Mouse (Mus musculus) lung, postnatal 14 days (tissue): Measurements from ENCODE around the gene Kif16b.

Experiments
- DNase-seq: peaks from one replicate; pipeline ENCODE4 v3.0.0; 2021

Gene Kif16b

DNA sequence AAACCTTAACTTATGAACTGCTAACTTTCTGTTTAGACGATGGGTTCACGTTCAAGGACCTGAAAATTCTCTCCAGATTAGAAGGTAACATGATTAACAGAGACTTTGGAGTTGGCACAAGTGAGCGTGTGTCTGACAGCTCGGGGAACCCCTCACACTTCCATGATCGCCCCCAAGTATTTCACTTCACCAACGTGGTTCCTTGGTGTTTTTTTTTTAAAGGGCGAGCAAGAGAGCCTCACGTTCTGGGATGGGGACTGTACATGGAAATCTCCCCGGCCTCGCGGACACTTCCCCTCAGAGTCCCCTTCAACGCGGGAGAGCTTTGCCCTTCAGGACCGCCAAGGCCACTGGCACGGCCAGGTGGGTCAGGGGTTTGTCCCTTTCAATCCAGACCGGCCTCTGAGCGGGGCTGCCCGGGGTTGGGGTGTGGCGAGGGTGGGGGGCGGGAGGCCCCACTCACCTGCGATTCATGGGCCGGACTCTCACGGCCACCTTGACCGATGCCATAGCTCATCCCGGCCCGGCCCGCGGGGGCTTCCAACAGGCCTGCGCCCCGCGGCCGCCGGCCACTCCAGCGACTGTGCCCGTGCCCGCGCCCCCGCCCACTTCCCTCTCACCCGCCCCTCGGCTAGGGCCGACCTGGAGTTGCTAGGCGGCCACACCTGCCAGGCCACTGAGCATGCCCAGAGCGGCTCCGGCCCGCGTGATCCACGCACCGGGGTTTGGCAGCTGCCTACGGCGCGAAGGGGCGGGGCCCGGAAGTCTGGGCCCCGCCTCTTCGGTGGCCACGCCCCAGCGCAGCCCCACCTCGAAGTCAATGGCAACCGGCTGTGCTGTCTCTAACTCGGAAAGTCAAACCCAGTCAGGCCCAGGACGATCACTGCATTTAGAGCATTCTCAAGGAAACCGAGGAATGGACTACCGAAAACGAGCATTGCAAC is at the start of gene Kif16b:
Kif16b (minus strand) TSS at position 670 of the 944 bp plus-strand sequence.
- peak; percentile 95 for DNase-seq

- DNase-seq, result no peak
Measured at GRCm38 (mm10) chr2:142940899-142941642, 39.7 kb upstream of the Kif16b start.

DNA sequence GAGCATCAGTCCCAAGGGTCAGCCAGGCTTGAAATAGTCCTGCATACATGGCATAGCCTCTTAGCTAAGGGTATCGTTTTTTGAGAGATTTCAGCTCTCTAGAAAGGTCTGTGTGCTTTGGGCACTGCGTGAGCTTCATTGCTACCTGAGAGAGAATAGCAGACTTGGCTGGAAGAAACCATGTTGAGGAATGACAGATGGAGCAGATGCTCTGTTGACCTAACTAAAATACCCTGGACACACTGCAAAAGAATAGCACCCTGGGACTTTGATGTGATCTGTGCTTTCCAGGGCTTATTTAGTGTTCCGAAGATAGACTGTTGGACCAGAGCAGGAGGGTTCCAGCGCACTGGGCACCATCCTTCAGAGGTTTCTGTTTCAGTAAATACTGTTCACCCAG is 29.1 kb upstream of the Kif16b start:
- DNase-seq, result no peak

DNA sequence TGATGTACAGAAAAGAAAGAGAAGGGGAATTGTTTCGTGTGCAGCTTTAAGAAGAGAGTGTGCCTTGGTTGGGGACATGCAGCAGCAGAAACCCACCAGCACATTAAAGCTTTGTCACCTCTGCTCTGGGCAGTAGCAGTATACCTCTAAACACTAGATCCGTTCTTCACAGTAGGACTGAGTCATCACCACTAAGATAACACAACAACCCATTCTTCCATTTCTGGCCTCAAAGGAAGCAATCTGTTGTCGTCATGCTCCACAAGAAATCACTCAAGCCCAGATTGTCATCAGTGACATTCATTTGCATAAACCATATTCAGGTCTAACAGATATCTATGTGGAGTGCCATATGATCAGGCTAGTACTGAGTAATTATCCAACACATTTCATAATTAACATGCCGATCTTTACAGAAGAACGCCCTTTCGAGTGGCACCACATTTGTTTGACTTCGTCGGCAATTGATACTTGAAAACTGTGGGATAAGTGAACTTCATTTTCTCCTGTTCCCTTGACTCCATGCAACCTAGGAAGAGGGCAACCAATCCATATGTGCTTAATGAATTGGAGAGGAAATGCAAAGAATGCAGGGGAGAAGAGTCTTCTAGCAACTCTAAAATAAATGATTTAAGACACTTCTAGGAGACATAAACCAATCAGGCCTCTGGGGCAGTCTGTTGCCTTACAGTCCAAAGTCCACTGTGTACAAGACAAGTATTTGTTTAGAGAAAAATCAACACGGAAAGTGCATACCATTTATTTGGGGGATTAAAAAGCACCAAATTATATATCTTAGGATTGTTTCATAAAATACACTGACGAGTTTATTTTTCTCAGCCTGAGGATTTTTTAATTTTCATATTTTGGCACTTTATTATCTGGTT is 28.1 kb upstream of the Kif16b start:
- no peak for DNase-seq

DNA sequence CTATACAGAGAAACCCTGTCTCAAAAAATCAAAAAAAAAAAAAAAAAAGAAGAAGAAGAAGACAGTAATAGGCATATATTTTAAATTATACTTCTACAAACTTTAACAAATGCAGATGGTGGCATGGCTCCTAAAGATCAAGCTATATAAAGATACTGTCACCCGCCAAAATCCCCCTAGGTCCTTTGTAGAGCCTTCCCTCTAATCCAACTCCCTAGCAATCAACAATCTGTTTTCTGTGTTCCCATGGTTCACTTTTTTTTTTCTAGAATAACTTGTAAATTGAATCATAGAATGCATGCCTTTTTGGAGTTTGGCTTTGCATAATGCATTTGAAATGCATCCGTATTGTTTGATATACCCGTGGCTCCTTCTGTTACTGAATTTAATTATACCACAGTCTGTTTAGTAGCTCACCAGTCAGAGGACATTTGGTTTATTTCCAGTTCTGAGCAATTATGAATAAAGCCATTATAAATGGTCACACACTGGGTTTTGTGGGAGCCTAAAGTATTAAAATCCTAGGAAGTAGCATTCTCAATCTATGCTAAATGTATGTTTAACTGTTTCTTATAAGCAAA is 9.6 kb upstream of the Kif16b start:
- DNase-seq, result no peak

DNA sequence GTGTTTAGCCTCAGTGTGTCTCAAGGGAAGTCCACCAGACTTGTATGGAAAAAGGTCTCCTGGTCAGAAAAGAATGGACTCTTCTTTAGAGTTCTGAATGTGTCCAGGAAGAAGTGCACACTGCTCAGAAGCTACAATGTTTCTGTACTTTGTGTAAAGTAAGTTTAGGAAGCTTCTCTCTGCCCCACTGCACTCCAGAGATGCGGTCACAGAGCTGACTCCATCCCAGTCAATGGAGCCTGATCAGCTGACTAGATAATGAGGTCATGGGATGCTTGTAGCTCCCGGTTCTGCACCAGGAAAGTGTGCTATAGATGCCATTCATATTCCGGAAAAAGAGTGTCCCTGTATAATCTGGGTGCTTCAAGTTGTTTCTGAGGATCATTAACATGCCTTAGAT is 7.9 kb upstream of the Kif16b start:
- no peak for DNase-seq

DNA sequence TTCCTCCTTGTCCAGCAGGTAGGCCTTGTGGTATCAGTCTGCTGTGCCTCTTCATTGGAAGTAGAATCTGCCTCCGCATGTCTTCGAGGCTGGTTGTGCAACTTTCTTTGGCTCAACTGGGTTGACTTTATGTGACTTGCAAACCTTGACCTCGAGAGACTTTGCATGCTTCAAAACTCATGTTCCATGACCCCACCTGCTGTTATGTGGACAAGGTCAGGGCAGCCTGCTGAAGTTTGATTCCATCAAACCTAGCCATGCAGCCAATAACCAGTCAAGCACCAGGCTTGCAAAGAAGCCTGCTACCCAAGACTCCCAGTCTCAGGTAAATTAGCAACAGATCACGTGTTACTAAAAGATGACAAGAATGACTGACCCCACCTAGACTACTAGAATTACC is 5.7 kb upstream of the Kif16b start:
- no peak for DNase-seq

GRCm38 (mm10) chr2:142902905-142903895 is 1.9 kb upstream of the Kif16b start:
- peak; percentile 94 for DNase-seq

GRCm38 (mm10) chr2:142900120-142900861 is 1.0 kb downstream of the Kif16b start:
- no peak for DNase-seq

DNA sequence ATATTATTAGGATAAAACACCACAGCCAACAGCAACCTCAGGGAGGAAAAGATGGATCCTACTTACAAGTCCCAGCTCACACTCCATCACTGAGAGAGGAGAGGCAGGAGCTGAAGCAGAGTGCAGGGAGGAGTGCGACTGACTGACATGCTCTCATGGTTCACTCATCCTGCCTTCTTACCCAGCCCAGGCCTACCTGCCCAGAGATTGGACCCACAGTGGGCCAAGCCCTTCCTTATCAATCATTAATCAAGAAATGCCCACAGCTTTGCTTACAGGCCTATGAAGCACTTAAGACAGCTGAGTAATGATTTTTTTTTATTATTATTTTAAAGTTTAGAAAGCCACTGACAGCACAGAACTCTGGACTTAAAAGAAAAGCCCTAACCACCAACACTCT is 7.6 kb downstream of the Kif16b start:
- DNase-seq, result no peak

DNA sequence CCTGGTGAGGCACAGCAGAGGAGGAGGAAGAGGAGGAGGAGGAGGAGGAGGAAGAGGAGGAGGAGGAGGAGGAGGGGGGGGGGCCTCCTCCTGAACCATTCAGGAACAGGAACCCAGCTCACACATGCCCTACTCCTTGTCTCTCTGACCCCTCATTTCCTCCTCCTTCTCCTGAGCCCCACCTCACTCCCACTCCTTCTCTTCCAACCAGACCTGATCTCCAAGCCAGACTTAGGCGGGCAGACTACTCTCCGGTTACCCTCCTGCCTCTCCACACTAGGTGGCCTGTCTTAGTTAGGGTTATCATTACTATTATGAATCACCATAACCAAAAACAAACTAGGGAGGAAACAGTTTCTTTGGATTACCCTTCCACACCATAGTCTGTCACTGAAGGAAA is 10.0 kb downstream of the Kif16b start:
- no peak for DNase-seq

DNA sequence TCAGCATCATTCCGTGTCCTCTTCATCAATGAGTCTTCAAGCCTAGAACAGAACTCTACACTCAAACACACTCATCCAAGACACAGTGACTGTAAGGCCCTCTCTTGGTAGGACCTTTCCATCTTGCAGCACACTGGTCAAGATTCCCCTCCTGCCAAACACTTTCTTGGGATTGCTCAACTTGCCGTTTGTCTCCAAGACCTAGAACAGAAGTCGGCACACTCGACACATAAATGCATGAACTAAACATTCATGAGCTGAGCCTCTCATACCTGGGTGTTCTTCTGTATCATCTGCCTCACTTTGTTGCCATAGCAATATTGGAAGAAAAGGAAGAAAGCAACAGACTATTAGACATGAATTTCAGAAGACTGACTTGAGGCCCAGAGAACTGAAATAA is 16.9 kb downstream of the Kif16b start:
- no peak for DNase-seq

DNA sequence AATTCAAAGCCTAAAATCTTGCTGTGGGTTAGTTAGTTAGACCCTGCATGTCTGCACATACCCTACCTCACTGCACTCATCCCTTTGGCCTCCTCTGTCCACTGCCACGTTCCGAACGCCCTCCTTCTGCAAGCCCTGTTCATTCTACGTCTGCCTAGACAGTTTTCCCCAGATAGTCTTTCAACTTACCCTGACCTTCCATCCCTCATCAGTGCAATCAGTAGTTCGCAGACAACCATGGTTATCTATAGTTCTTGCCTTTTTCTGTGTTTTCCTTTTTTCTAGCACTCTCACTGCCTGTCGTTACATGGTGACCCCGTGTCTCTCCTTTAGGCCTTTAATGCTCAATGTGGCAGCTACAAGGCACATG is 17.7 kb downstream of the Kif16b start:
- no peak for DNase-seq

GRCm38 (mm10) chr2:142882871-142883624 is 18.3 kb downstream of the Kif16b start:
- DNase-seq, result no peak

GRCm38 (mm10) chr2:142882466-142882865 is 18.9 kb downstream of the Kif16b start:
- no peak for DNase-seq

GRCm38 (mm10) chr2:142881177-142881576 is 20.2 kb downstream of the Kif16b start:
- DNase-seq, result no peak

GRCm38 (mm10) chr2:142879257-142879818 is 22.0 kb downstream of the Kif16b start:
- DNase-seq, result no peak

GRCm38 (mm10) chr2:142876636-142877035 is 24.7 kb downstream of the Kif16b start:
- no peak for DNase-seq

DNA sequence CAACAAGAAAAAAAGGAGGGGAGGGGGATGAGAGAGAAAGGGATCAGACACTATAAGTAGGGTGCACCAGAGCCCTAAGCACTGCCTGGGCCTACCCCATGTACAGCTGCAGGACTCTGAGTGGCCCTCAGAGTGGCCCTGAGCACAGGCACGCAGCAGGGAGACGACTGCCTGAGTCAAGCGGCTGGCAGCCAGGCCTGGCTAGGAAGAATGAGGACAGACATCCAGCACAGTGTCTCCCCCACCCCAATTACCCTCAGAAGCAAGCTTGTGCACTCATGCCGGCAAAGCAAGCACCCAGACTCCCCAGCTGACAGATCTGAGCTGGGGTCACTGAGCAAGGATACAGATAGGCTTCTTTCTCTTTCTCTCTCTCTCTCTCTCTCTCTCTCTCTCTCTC is 25.4 kb downstream of the Kif16b start:
- DNase-seq, result no peak

- peak; percentile 35 for DNase-seq
Measured at GRCm38 (mm10) chr2:142874562-142874961, 26.8 kb downstream of the Kif16b start.
